Mouse (Mus musculus) neural tube, embryonic 12.5 days (tissue): ENCODE measurements at regions not wholly inside any gene's neighbourhood (a gene's known extent, or its start where the extent isn't known, plus 50 kb on each side); places are given as distances from the start of the nearest gene placed in this dataset.

Experiments
- ATAC-seq: fragments of 200-750 bp; cut with Nextera tagmentation; 2 replicates; pipeline ENCODE4 v1.8.0; 2017; ENCODE audit warnings: low read depth, mild to moderate bottlenecking, moderate TSS enrichment, moderate library complexity; ENCODE audit not compliant: low FRiP score
- H3K27ac ChIP-seq: fragments of 300-500 bp; sonication (generic); 2 replicates; pipeline ENCODE4 v1.5.1; 2016
- H3K27me3 ChIP-seq: fragments of 300-500 bp; sonication (generic); replicated peaks from 2 replicates; pipeline ENCODE4 v1.6.1; 2016; ENCODE audit warnings: mild to moderate bottlenecking
- H3K36me3 ChIP-seq: fragments of 300-500 bp; sonication (generic); 2 replicates; pipeline ENCODE4 v1.6.1; 2016; ENCODE audit warnings: mild to moderate bottlenecking
- H3K4me1 ChIP-seq: fragments of 300-500 bp; sonication (generic); 2 replicates; pipeline ENCODE4 v1.6.1; 2016
- H3K4me2 ChIP-seq: fragments of 300-500 bp; sonication (generic); replicated peaks from 2 replicates; pipeline ENCODE4 v1.6.1; 2016; ENCODE audit warnings: mild to moderate bottlenecking
- H3K4me3 ChIP-seq: fragments of 300-500 bp; sonication (generic); 2 replicates; pipeline ENCODE4 v1.5.1; 2016
- H3K9ac ChIP-seq: fragments of 300-500 bp; sonication (generic); 2 replicates; pipeline ENCODE4 v1.6.1; 2016; ENCODE audit warnings: mild to moderate bottlenecking
- H3K9me3 ChIP-seq: fragments of 300-500 bp; sonication (generic); 2 replicates; pipeline ENCODE4 v1.6.1; 2016; ENCODE audit warnings: mild to moderate bottlenecking
- WGBS: fragments of 180-500 bp; shearing (Covaris S2); methylation state at CpG from one replicate; pipeline ENCODE4 v1.1.7; 2016; 5-methylcytosine and 5-hydroxymethylcytosine counted together

DNA sequence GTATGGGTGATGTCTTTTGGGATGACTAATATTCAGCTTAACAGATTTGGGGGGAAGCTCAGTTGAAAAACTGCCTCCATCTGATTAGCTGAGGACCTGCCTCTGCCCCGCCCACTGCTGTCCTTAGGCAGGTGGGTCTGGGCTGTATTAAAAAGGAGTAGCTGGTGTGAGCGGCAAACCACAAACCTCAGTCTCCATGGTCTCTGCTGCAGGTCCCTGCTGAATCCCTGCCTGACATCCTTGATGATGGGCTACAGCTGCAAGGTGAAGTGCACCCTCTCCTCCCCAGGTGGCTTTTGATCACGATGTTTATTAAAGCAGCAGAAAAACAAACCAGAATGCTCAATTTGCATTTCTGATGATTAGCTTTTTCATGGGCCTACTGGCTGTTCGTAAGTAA is 60.8 kb upstream of the Plet1 start:
- Histone ChIP-seq H3K27me3 (no peaks in the 10 kb centered on the region), H3K4me3 (no peak overlapping the region), H3K4me1 (no peaks in the 10 kb centered on the region), H3K9me3 (no peaks in the 10 kb centered on the region), H3K9ac (no peak overlapping the region), H3K27ac (no peak overlapping the region), H3K36me3 (no peaks in the 10 kb centered on the region), H3K4me2 (no peak overlapping the region)
- 76% methylated on average over 4 of the region's 4 CpGs for WGBS
- ATAC-seq: no peak

DNA sequence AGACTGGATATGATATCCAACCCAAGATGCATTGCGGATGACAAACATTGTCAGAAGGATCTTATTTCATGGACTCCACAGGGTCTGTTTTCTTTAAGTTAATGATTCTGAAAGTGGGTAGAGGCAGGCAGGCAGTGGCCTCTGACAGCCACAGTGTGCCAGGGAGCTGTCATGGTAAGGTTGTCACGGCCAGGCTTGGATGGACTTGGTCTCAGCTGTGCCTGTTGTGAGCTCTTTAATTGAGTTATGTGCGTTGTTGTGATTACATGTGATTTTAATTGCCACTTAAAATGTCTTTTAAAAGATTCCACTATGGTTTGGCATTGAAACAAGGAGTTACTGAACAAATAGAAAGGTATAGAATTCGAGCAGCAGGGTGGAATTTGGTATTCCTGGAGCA is 60.3 kb upstream of the Plet1 start:
- Histone ChIP-seq H3K36me3 (no peaks in the 10 kb centered on the region), H3K4me2 (no peak overlapping the region), H3K9me3 (no peaks in the 10 kb centered on the region), H3K27me3 (no peaks in the 10 kb centered on the region), H3K4me3 (no peak overlapping the region), H3K27ac (no peak overlapping the region), H3K4me1 (no peaks in the 10 kb centered on the region), H3K9ac (no peak overlapping the region)
- ATAC-seq: no peak
- WGBS: 69% methylated on average over 4 of the region's 4 CpGs

GRCm38 (mm10) chr9:50437830-50438722 is 56.2 kb upstream of the Plet1 start:
- WGBS: 17% methylated on average over 17 of the region's 17 CpGs
- Histone ChIP-seq H3K4me2 (peak overlapping the region; percentile 53), H3K9ac (no peak overlapping the region), H3K9me3 (no peaks in the 10 kb centered on the region), H3K27ac (no peak overlapping the region), H3K36me3 (no peaks in the 10 kb centered on the region), H3K4me1 (no peaks in the 10 kb centered on the region), H3K4me3 (no peak overlapping the region), H3K27me3 (no peaks in the 10 kb centered on the region)
- peak; percentile 82 for ATAC-seq

GRCm38 (mm10) chr9:50438738-50439137 is 55.6 kb upstream of the Plet1 start:
- no peak for ATAC-seq
- Histone ChIP-seq H3K9ac (no peak overlapping the region), H3K4me1 (no peaks in the 10 kb centered on the region), H3K27ac (no peak overlapping the region), H3K4me2 (no peak overlapping the region), H3K9me3 (no peaks in the 10 kb centered on the region), H3K27me3 (no peaks in the 10 kb centered on the region), H3K4me3 (no peak overlapping the region), H3K36me3 (no peaks in the 10 kb centered on the region)
- WGBS: 63% methylated on average over 7 of the region's 7 CpGs

GRCm38 (mm10) chr9:50440222-50440621 is 54.1 kb upstream of the Plet1 start:
- WGBS: 74% methylated on average over 3 of the region's 3 CpGs
- Histone ChIP-seq H3K4me2 (no peak overlapping the region), H3K36me3 (no peaks in the 10 kb centered on the region), H3K9ac (no peak overlapping the region), H3K27me3 (no peaks in the 10 kb centered on the region), H3K4me1 (no peaks in the 10 kb centered on the region), H3K9me3 (no peaks in the 10 kb centered on the region), H3K27ac (no peak overlapping the region), H3K4me3 (no peak overlapping the region)
- ATAC-seq: no peak

- no peaks in the 10 kb centered on the region for H3K27me3 ChIP-seq
- H3K4me2 ChIP-seq: no peak overlapping the region
- no peaks in the 10 kb centered on the region for H3K9me3 ChIP-seq
- H3K4me1 ChIP-seq: no peaks in the 10 kb centered on the region
- WGBS: 83% methylated on average over 2 of the region's 2 CpGs
- H3K36me3 ChIP-seq: no peaks in the 10 kb centered on the region
- ATAC-seq: no peak
- no peak overlapping the region for H3K4me3 ChIP-seq
- no peak overlapping the region for H3K9ac ChIP-seq
- no peak overlapping the region for H3K27ac ChIP-seq
Observed at GRCm38 (mm10) chr9:50440689-50441088, 53.6 kb upstream of the Plet1 start.

DNA sequence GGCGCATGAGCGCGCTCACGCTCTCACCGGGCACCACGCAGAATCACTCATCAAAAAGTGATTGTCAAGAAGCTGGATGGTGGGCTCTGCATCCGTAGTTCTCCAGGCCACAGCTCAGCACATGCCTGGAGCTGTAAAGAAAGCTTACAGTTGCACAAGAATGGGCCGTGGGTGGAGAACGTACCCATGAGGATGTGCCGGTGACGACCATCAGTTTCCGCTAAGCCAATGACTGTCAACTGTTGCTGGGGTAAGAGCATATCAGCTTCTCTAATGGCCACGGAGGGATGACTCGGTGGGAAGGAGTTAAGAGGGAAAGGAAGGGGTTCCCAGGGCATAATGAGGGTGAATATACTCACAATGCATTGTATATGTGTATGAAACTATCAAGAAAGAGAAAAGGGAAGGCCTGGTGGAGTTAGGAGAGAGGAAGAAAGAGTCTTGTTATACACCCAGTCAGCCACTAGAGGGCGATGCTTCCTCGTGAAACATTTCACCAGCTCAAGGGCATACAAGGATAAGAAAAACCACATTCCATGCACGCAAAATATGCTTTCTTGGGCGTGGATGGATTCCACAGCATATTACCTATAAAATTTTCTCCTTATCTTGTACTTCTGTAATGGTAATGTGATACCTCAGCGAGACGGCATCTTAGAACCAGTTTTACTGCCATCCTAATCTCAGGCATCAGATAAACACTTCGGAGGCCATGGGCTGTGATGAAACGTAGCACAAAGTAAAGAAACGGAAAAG is 50.4 kb upstream of the Plet1 start:
- H3K4me2 ChIP-seq: no peak overlapping the region
- WGBS: 62% methylated on average over 23 of the region's 23 CpGs
- ATAC-seq: no peak
- no peaks in the 10 kb centered on the region for H3K36me3 ChIP-seq
- H3K27ac ChIP-seq: no peak overlapping the region
- H3K9ac ChIP-seq: no peak overlapping the region
- H3K9me3 ChIP-seq: no peaks in the 10 kb centered on the region
- no peak overlapping the region for H3K4me3 ChIP-seq
- no peaks in the 10 kb centered on the region for H3K27me3 ChIP-seq
- no peaks in the 10 kb centered on the region for H3K4me1 ChIP-seq
